Mouse (Mus musculus) layer of hippocampus, postnatal 36 days (tissue): ENCODE measurements around the gene Phf2. TPM values are rescaled to one million over a fixed set of nuclear protein-coding genes. Genes with fewer than 3 reads are reported as not detected.

ENCODE experiments used
- DNase-seq, 2 experiments: peaks; one replicate each; pipeline ENCODE4 v3.0.0; 2022
- total RNA-seq, 2 experiments: library from RNA; stranded (reverse); gene quantifications; 2 replicates each; pipeline ENCODE4 v1.2.3; 2021

The Phf2 gene
- 10 to 100 TPM; 37.3 to 41.4 TPM for total RNA-seq

GRCm38 (mm10) chr13:48870771-48871731, at the start of gene Phf2:
Phf2 (minus strand) TSS chr13:48871119.
- peak; percentile 39 to 47 for DNase-seq

DNA sequence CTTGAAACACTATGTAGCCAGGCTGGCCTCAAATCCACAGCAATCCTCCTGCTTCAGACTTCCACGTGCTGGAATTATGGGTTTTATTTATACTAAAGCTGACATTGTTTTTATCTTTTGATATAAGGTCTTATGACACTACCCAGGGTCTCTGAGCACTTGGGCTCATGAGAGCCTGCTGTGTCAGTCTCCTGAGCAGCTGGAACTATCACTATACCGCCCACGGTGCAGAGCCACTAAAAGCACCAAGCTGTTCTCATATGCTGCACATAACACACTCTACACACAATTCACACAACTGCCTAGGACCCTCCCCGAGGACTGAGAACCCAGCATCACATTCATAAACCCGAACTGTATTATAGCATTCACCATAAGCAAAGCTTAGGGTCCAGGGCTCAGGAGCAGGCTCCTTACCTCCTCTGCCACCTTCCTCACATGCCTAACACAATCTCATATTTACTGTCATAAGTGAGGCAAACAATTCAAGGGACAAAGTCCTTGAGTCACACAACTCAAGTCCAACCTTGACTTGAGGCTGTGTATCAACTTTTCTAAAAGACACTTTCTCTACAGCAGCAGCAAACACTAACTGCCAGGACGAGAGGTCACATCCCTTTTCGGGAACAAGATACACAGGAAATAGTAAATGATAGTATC, 49.0 kb upstream of the Phf2 start:
- DNase-seq: peak in 1 of 2 experiments; percentile 27

GRCm38 (mm10) chr13:48917113-48917599, 46.2 kb upstream of the Phf2 start:
- no peak for DNase-seq

GRCm38 (mm10) chr13:48913680-48914079, 42.8 kb upstream of the Phf2 start:
- no peak for DNase-seq

- no peak for DNase-seq
Observed at GRCm38 (mm10) chr13:48913141-48913540, 42.2 kb upstream of the Phf2 start.

GRCm38 (mm10) chr13:48911426-48911825, 40.5 kb upstream of the Phf2 start:
- peak in 1 of 2 experiments; percentile 29 for DNase-seq

- DNase-seq: no peak
Observed at GRCm38 (mm10) chr13:48905458-48905857, 34.5 kb upstream of the Phf2 start.

- DNase-seq: no peak
Observed at GRCm38 (mm10) chr13:48895376-48895775, 24.5 kb upstream of the Phf2 start.

GRCm38 (mm10) chr13:48890260-48890960, 19.5 kb upstream of the Phf2 start:
- no peak for DNase-seq

- DNase-seq: peak; percentile 97
Observed at GRCm38 (mm10) chr13:48878534-48878933, 7.6 kb upstream of the Phf2 start.

DNA sequence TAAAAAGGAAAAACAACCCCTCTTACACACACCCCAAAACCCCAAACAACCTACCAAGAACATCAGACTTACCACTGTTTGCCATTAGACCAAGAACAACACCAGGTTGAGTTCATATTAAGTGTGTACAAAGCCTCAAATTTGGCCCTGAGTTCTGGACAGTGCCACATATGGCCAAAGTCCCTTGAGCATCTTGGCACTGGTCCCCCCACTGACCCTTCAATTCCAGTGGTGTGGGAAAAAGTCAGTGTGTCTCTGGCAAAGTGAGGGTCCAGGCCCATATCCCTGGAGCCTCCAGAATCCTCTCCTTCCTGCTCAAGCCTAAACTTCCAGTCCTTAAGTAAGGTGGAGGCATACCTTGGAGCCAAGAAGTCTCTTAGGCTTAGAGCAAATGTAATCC, 6.9 kb upstream of the Phf2 start:
- no peak for DNase-seq

- DNase-seq: no peak
Observed at GRCm38 (mm10) chr13:48872726-48873125, 1.8 kb upstream of the Phf2 start.

DNA sequence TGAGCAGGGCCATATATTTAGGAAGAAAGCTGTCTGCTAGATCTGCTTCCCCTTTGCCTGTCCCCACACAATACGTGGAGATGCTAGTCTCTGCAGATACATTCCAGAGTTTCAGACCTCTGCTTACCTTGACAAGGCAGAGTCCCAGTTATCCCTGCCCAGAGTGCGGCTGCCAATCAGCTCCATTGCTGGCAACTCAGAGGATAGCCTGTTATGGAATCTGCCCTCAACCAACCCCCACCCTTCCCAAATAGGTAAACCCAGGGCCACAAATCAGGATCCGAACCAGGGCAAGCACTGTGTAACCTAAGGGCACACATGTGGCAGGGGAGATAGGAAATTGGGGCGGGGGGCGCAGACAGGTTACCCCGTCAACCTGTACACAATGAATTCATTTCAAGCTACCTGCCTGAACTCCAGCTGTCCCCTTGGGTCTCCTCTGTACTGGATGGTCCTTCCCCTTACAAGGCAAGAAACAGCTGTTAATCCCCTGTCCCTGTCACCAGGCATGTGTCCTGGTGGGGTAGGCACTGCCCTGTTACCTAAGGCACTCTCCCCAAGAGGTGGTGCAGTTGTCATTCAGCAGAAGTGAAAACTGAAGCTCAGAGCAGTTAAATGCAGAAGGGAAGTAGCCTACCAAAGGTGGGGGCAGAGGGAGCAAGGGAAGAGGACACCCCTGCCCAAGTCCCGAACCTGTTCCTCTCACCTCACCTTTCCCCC, 1.1 kb upstream of the Phf2 start:
- no peak for DNase-seq

GRCm38 (mm10) chr13:48869950-48870770, 759 bp downstream of the Phf2 start:
- DNase-seq: no peak

- no peak for DNase-seq
Observed at GRCm38 (mm10) chr13:48869600-48869949, 1.3 kb downstream of the Phf2 start.

DNA sequence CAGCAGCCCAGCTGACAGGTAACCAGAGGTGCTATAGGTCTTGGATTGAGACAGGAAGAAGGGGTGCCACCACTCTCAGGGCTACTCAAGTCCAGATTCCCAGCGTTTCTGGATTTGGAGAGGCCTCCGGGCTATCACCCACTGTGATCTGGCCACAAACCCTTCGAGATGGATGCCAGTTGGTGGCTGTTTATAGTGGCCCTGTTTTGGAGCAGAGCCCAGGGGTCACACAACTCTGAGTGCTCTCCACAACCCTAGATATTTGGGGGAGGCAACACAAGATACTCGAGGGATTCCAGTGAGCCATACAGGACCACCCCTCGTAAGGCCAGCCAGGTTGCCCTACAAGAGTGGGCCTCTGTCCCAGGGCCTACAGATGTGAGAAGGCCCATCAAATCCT, 1.8 kb downstream of the Phf2 start:
- no peak for DNase-seq

DNA sequence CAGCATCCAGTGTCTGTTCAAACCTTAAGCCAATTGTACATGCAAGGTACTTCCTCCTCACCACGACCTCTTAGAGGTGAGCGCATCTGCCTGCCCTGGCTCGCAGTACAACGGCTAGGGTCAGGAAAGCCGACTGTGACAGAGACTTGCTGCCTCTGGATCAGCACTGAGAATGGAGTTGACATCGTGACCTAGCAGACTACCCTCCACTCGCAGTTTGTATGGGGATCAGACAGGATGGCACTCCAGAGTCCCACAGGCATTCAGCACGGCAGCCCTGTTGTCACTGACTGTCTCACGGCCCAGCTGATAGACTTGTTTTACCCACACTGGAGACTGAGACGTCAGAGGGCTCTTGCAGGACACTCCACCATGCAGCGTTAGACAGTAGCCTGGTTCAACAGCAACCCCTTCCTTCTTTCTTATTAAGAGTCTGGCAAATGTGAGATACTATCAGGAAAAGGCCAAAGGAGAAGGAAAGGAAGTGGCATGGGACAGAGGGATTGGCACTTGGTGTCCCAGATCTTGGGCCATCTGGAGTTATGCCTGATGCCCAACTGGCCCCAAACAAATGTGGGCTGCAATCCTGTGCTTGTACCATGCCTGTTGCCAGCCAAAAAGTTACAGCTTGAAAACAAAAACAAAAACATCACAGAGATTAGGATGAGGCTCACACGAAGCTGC, 6.1 kb downstream of the Phf2 start:
- no peak for DNase-seq

DNA sequence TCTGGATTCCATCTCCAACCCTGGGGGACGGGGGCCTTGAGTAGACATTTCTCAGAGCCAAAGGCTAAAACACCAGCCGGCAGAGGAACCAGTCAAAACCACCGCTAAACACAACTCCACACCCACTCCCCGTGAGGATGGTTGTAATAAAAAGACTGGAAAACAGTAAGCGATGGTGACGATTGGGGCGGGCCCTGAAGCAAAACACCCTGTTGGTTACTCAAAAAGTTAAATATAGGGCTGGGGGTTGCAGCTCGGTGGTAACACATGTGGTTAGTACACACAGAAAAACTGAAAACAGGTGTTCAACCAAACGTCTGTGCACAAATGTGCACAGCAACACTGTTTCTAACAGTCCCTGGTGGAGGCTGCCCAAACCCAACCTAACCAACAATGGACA, 7.4 kb downstream of the Phf2 start:
- DNase-seq: no peak

DNA sequence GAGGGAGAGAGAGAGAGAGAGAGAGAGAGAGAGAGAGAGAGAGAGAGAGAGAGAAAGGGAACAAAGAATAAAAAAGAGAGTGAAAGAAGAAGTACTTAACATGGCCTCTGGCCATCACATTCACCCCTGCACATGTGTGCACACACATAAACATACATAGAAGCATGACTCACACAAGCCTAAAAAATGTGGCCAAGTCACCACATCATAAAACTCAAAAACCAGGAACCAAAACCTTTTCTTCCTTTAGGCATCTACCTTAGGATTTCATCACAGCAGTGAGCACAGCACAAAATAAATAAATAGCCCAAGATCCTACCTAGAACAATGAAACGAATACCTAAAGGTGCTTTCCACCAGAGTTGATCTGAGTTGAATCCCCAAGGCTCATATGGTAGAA, 9.0 kb downstream of the Phf2 start:
- DNase-seq: no peak

GRCm38 (mm10) chr13:48858779-48859178, 12.1 kb downstream of the Phf2 start:
- DNase-seq: no peak

DNA sequence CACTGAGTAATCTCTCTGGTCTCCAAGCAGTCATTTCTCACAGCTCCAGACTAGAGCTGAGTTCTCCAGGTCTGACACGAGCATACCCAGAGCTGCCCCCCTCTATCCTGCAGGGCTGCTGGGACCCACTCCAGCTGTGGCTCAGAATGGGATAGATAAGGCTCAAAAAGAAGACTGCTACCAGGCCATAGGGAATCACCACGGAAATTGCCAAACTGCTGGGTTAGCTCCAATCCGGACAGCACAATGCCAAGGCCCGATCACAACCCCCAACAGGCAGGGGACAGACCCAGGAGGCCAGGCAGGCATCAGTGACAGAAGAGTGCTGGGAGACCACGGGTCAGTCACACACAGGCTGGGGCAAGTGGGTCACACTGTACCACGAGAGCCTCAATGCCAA, 12.9 kb downstream of the Phf2 start:
- DNase-seq: no peak
